Mouse (Mus musculus) cortical plate, adult 2 months (tissue): ENCODE results near the gene Kif1a.

Source experiments
- CTCF ChIP-seq: fragments of 200-500 bp; IDR thresholded peaks from 2 replicates; pipeline ENCODE4 v1.5.1; 2011; ENCODE audit warnings: mild to moderate bottlenecking, control low read depth, low read length; ENCODE audit not compliant: insufficient read depth; ENCODE audit errors: extremely low read depth
- POLR2A ChIP-seq: fragments of 200-500 bp; IDR thresholded peaks from 2 replicates; pipeline ENCODE4 v1.6.1; 2011; ENCODE audit warnings: mild to moderate bottlenecking, low read length, control low read depth; ENCODE audit not compliant: insufficient read depth; ENCODE audit errors: extremely low read depth

GRCm38 (mm10) chr1:93050071-93050470 lies 51.7 kb downstream of the Kif1a start:
- TF ChIP-seq CTCF (no peak), POLR2A (no peak)
